Mouse (Mus musculus): ENCODE results near the gene Tgfbr3.

DNA sequence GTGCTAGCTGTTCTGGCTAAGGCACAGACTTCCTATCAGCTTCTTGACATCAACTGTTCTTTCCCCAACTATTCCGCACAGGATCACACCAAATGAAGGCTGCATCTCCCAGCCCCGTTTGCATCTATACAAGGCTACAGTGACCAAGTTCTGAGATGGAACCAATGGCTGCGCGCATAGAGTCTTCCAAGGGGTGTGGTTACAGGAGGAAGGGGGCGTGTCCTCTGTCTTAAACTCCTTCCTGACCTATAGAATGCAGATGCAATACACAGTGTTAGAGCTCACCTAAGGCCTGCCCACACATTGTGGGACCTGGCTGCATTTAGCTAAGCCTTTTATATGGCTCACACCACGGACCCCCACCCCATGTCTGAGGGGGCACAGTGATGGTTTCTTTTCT, 69.5 kb downstream of the Tgfbr3 start:
- TF ChIP-seq POLR2A (IDR thresholded peaks at IDR 0.05; ENCODE audit: insufficient read length, low read depth) = no peak
- TF ChIP-seq MYOG (IDR thresholded peaks at IDR 0.05; ENCODE audit: control insufficient read depth in 1 of 3, insufficient read depth in 1 of 3, insufficient read length in 2 of 3, low read depth in 2 of 3) = no peak
- TF ChIP-seq POLR2AphosphoS2 (IDR thresholded peaks at IDR 0.05; ENCODE audit: insufficient read length, low read depth) = no peak

Data from myocyte (in vitro differentiated cells).